8 mouse cellular contexts compared by ENCODE assay signal in the genomic region with DNA sequence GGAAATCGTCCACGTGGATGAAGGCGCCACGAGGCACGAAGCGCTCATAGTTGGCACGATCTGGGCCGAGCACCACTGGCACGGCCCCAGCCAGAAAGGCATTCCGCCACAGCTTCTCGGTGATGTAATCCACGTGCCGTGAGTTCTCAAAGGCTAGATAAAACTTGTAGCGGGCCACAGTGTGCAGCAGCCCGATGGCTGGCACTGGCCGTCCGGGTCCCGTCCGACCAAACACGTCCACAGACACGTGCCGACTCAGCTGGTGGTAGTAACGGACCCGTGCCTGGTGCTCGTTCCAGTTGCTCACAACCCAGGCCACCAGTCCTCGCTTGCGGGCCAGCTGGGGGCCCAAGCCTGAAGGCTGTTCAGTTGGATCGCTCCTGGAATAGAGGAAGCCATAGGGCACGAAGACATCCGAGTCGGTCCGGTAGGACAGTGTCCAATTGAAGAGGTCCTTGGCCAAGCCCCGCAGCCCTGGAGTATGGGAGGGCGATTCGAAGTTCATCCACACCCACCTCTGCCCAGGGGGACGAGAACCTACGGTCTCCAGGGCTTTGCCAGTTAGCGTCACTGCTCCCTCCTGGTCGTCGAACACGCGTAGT. TPM values are rescaled to one million over a fixed set of nuclear protein-coding genes. Genes with fewer than 3 reads are reported as not detected.
DNase-seq lines count a peak whose midpoint lies in the region; ATAC-seq and TF ChIP-seq lines count a peak whose summit lies in the region.

No protein-coding gene starts in this region.

- no peak for TF ChIP-seq CTCF in thymus, adult 2 months (IDR thresholded peaks at IDR 0.05; ENCODE audit: borderline replicate concordance, control insufficient read depth, extremely low read depth, insufficient read depth, low read length, poor library complexity)

- DNase-seq in thymus, adult 2 months: no peak
- DNase-seq in thymus, postnatal 36 days: no peak
- DNase-seq in limb, embryonic 10.5 days (ENCODE audit: low spot score): peak; percentile 68
- DNase-seq in natural killer cell, adult 2 months (ENCODE audit: low spot score in 2 of 2): no peak
- DNase-seq in cerebellum, adult 11-12 months: no peak
- no peak for DNase-seq in thymus, postnatal 0 days (ENCODE audit: low spot score)

- no peaks in the 10 kb centered on the region; the same call in 1 of the 2 replicates for H3K27me3 ChIP-seq in thymus, adult 2 months (ENCODE audit: control insufficient read depth, insufficient read depth, low read length)
- H3K27me3 ChIP-seq in forebrain, embryonic 13.5 days: peaks cover 28% of the 10 kb centered on the region
- peaks cover 16% of the 10 kb centered on the region for H3K27me3 ChIP-seq in limb, embryonic 10.5 days (ENCODE audit: low read depth, poor library complexity, severe bottlenecking)
- H3K27me3 ChIP-seq in midbrain, embryonic 15.5 days (replicated peaks): peaks cover 8% of the 10 kb centered on the region; the same call in 1 of the 2 replicates

- ATAC-seq in forebrain, embryonic 13.5 days: peak; percentile 39
- no peak for ATAC-seq in midbrain, embryonic 15.5 days (replicated peaks)

- peak overlapping the region; percentile 84 for H3K4me2 ChIP-seq in forebrain, embryonic 13.5 days
- H3K4me2 ChIP-seq in midbrain, embryonic 15.5 days: peak overlapping the region; percentile 89

- WGBS in thymus, adult 2 months: 79% methylated on average over 42 of the region's 42 CpGs
- 61% methylated on average over 42 of the region's 42 CpGs for WGBS in forebrain, embryonic 13.5 days
- WGBS in limb, embryonic 10.5 days: 59% methylated on average over 42 of the region's 42 CpGs
- 62% methylated on average over 42 of the region's 42 CpGs for WGBS in midbrain, embryonic 15.5 days

- H3K36me3 ChIP-seq in thymus, adult 2 months (ENCODE audit: control insufficient read depth, insufficient read depth, low read length): no peaks in the 10 kb centered on the region
- H3K36me3 ChIP-seq in forebrain, embryonic 13.5 days (ENCODE audit: poor library complexity, severe bottlenecking): no peaks in the 10 kb centered on the region
- no peaks in the 10 kb centered on the region for H3K36me3 ChIP-seq in limb, embryonic 10.5 days
- H3K36me3 ChIP-seq in midbrain, embryonic 15.5 days (replicated peaks): no peaks in the 10 kb centered on the region

- peak overlapping the region; percentile 47 for H3K4me3 ChIP-seq in thymus, adult 2 months (ENCODE audit: control insufficient read depth, insufficient read depth, low read length)
- H3K4me3 ChIP-seq in forebrain, embryonic 13.5 days: peak overlapping the region; percentile 51
- peak overlapping the region; percentile 71 for H3K4me3 ChIP-seq in limb, embryonic 10.5 days
- peak overlapping the region; percentile 43 for H3K4me3 ChIP-seq in midbrain, embryonic 15.5 days

- peaks cover 15% of the 10 kb centered on the region for H3K4me1 ChIP-seq in thymus, adult 2 months (replicated peaks; ENCODE audit: control insufficient read depth, insufficient read depth, low read length)
- peaks cover 14% of the 10 kb centered on the region for H3K4me1 ChIP-seq in forebrain, embryonic 13.5 days
- peaks cover 32% of the 10 kb centered on the region for H3K4me1 ChIP-seq in limb, embryonic 10.5 days
- peaks cover 11% of the 10 kb centered on the region for H3K4me1 ChIP-seq in midbrain, embryonic 15.5 days

- peak overlapping the region; percentile 66; the same call in 1 of the 2 replicates for H3K9ac ChIP-seq in forebrain, embryonic 13.5 days
- H3K9ac ChIP-seq in midbrain, embryonic 15.5 days: peak overlapping the region; percentile 66

- no peaks in the 10 kb centered on the region for H3K9me3 ChIP-seq in forebrain, embryonic 13.5 days (replicated peaks)
- H3K9me3 ChIP-seq in limb, embryonic 10.5 days (replicated peaks): no peaks in the 10 kb centered on the region
- H3K9me3 ChIP-seq in midbrain, embryonic 15.5 days: no peaks in the 10 kb centered on the region

- H3K27ac ChIP-seq in thymus, adult 2 months (ENCODE audit: control insufficient read depth, insufficient read depth, low read length): no peak overlapping the region
- no peak overlapping the region for H3K27ac ChIP-seq in forebrain, embryonic 13.5 days
- peak overlapping the region; percentile 91 for H3K27ac ChIP-seq in limb, embryonic 10.5 days
- no peak overlapping the region for H3K27ac ChIP-seq in midbrain, embryonic 15.5 days

- TF ChIP-seq POLR2A in thymus, adult 2 months (IDR thresholded peaks at IDR 0.05; ENCODE audit: control insufficient read depth, extremely low read depth, insufficient read depth, low read length, poor library complexity): peak; percentile 17; the same call in 1 of the 2 replicates

RNA-seq across cellular contexts. Expression of a gene that starts 1.2 kb away (rescaled TPM):
- 2.3 and 2.7 TPM in 2 replicates for polyA plus RNA-seq in thymus, adult 2 months (2012; rRNA removed)
- 0.62 and 0.82 TPM in 2 replicates for polyA plus RNA-seq in forebrain, embryonic 13.5 days (2015; fragmentation: Nextera tagmentation; extraction: Ambion mirVana)
- 5.0 and 6.4 TPM in 2 replicates for polyA plus RNA-seq in limb, embryonic 10.5 days (2016; fragmentation: Nextera tagmentation; extraction: Ambion mirVana)
- polyA plus RNA-seq in midbrain, embryonic 15.5 days (2015; fragmentation: Nextera tagmentation; extraction: Ambion mirVana): 2.1 and 2.2 TPM in 2 replicates
- 1.9 TPM in 2 replicates for polyA plus RNA-seq in thymus, postnatal 0 days (2015; fragmentation: Nextera tagmentation; extraction: Ambion mirVana)

RNA-seq across cellular contexts. Expression of a gene that starts 10.5 kb away (rescaled TPM):
- polyA plus RNA-seq in thymus, adult 2 months (2012; rRNA removed): 1.0 and 1.1 TPM in 2 replicates
- not detected in 2 replicates for polyA plus RNA-seq in forebrain, embryonic 13.5 days (2015; fragmentation: Nextera tagmentation; extraction: Ambion mirVana)
- not detected in 2 replicates for polyA plus RNA-seq in limb, embryonic 10.5 days (2016; fragmentation: Nextera tagmentation; extraction: Ambion mirVana)
- polyA plus RNA-seq in midbrain, embryonic 15.5 days (2015; fragmentation: Nextera tagmentation; extraction: Ambion mirVana): 0.34 and 0.66 TPM in 2 replicates
- 1.0 and 1.2 TPM in 2 replicates for polyA plus RNA-seq in thymus, postnatal 0 days (2015; fragmentation: Nextera tagmentation; extraction: Ambion mirVana)

RNA-seq across cellular contexts. Expression of a gene that starts 19.8 kb away (rescaled TPM):
- 0.19 TPM in 1 of 2 replicates, not detected in the other for polyA plus RNA-seq in thymus, adult 2 months (2012; rRNA removed)
- 1.9 and 2.7 TPM in 2 replicates for polyA plus RNA-seq in forebrain, embryonic 13.5 days (2015; fragmentation: Nextera tagmentation; extraction: Ambion mirVana)
- not detected in 2 replicates for polyA plus RNA-seq in limb, embryonic 10.5 days (2016; fragmentation: Nextera tagmentation; extraction: Ambion mirVana)
- 3.7 and 4.7 TPM in 2 replicates for polyA plus RNA-seq in midbrain, embryonic 15.5 days (2015; fragmentation: Nextera tagmentation; extraction: Ambion mirVana)
- polyA plus RNA-seq in thymus, postnatal 0 days (2015; fragmentation: Nextera tagmentation; extraction: Ambion mirVana): 0.77 TPM in 2 replicates

RNA-seq across cellular contexts. Expression of a gene that starts 33.5 kb away (rescaled TPM):
- polyA plus RNA-seq in thymus, adult 2 months (2012; rRNA removed): 8.9 and 9.6 TPM in 2 replicates
- polyA plus RNA-seq in forebrain, embryonic 13.5 days (2015; fragmentation: Nextera tagmentation; extraction: Ambion mirVana): 22.4 and 26.0 TPM in 2 replicates
- 40.1 and 42.9 TPM in 2 replicates for polyA plus RNA-seq in limb, embryonic 10.5 days (2016; fragmentation: Nextera tagmentation; extraction: Ambion mirVana)
- polyA plus RNA-seq in midbrain, embryonic 15.5 days (2015; fragmentation: Nextera tagmentation; extraction: Ambion mirVana): 11.3 and 11.5 TPM in 2 replicates
- 25.8 and 27.8 TPM in 2 replicates for polyA plus RNA-seq in thymus, postnatal 0 days (2015; fragmentation: Nextera tagmentation; extraction: Ambion mirVana)

RNA-seq across cellular contexts. Expression of a gene that starts 33.7 kb away (rescaled TPM):
- polyA plus RNA-seq in thymus, adult 2 months (2012; rRNA removed): 10.2 and 10.9 TPM in 2 replicates
- 50.0 and 51.4 TPM in 2 replicates for polyA plus RNA-seq in forebrain, embryonic 13.5 days (2015; fragmentation: Nextera tagmentation; extraction: Ambion mirVana)
- polyA plus RNA-seq in limb, embryonic 10.5 days (2016; fragmentation: Nextera tagmentation; extraction: Ambion mirVana): 40.7 and 46.8 TPM in 2 replicates
- polyA plus RNA-seq in midbrain, embryonic 15.5 days (2015; fragmentation: Nextera tagmentation; extraction: Ambion mirVana): 26.6 and 29.3 TPM in 2 replicates
- 50.1 and 52.6 TPM in 2 replicates for polyA plus RNA-seq in thymus, postnatal 0 days (2015; fragmentation: Nextera tagmentation; extraction: Ambion mirVana)
